ENCODE assay signal across 9 mouse cellular contexts in genomic region chr10:121031802-121032201, GRCm38 (mm10). TPM values are rescaled to one million over a fixed set of nuclear protein-coding genes. Genes with fewer than 3 reads are reported as not detected.
DNase-seq lines count a peak whose midpoint lies in the region; ATAC-seq lines count a peak whose summit lies in the region.
"Had no signal": no experiment of that assay in that cellular context is flagged by ENCODE, and none has a peak within 500 bp of the region (broad histone marks: within the 10 kb centered on the region; RNA-seq: fewer than 3 reads in every experiment).

No protein-coding gene starts in this region.

- no peak overlapping the region for H3K4me3 ChIP-seq in midbrain, embryonic 11.5 days (ENCODE audit: low read depth, low read length)
- no peak overlapping the region for H3K4me3 ChIP-seq in midbrain, embryonic 13.5 days (replicated peaks)

- H3K27ac ChIP-seq in midbrain, embryonic 11.5 days (ENCODE audit: low read depth, low read length), result no peak overlapping the region
- H3K27ac ChIP-seq in midbrain, embryonic 13.5 days, result no peak overlapping the region

- H3K4me2 ChIP-seq in midbrain, embryonic 11.5 days, result no peak overlapping the region
- no peak overlapping the region for H3K4me2 ChIP-seq in midbrain, embryonic 13.5 days (replicated peaks)

- no peaks in the 10 kb centered on the region for H3K9me3 ChIP-seq in midbrain, embryonic 11.5 days (ENCODE audit: control insufficient read depth, low read length)
- H3K9me3 ChIP-seq in midbrain, embryonic 13.5 days, result no peaks in the 10 kb centered on the region

- WGBS in midbrain, embryonic 11.5 days, result 13% methylated on average over 7 of the region's 7 CpGs
- 11% methylated on average over 7 of the region's 7 CpGs for WGBS in midbrain, embryonic 13.5 days

- no peak overlapping the region for H3K9ac ChIP-seq in midbrain, embryonic 11.5 days (ENCODE audit: low read length)
- no peak overlapping the region for H3K9ac ChIP-seq in midbrain, embryonic 13.5 days (replicated peaks)

- ATAC-seq in midbrain, embryonic 11.5 days (ENCODE audit: low FRiP score), result no peak
- no peak for ATAC-seq in midbrain, embryonic 13.5 days

- no peaks in the 10 kb centered on the region for H3K36me3 ChIP-seq in midbrain, embryonic 11.5 days (ENCODE audit: control insufficient read depth, insufficient read depth, low read length)
- no peaks in the 10 kb centered on the region for H3K36me3 ChIP-seq in midbrain, embryonic 13.5 days

- DNase-seq in gastrocnemius, adult 18-20 months (ENCODE audit: low spot score), result peak; percentile 7
- DNase-seq in gastrocnemius, adult 8-10 months (ENCODE audit: low spot score in 2 of 2), result no peak
- DNase-seq in midbrain, embryonic 11.5 days (ENCODE audit: low spot score, missing footprints), result peak; percentile 90
- DNase-seq in adrenal gland, postnatal 36 days, result peak; percentile 40 to 62
- peak; percentile 26 to 47 for DNase-seq in kidney, postnatal 36 days
- peak; percentile 77 for DNase-seq in retina, embryonic 14.5 days (ENCODE audit: low spot score)
- DNase-seq in ovary, adult 18-20 months (ENCODE audit: low spot score), result no peak

- peaks cover 4% of the 10 kb centered on the region for H3K4me1 ChIP-seq in midbrain, embryonic 11.5 days (ENCODE audit: control insufficient read depth, insufficient read depth, low read length)
- peaks cover 11% of the 10 kb centered on the region for H3K4me1 ChIP-seq in midbrain, embryonic 13.5 days (replicated peaks)

- H3K27me3 ChIP-seq in midbrain, embryonic 11.5 days (ENCODE audit: control insufficient read depth, insufficient read depth, low read length), result peaks cover 8% of the 10 kb centered on the region; the same call in 1 of the 2 replicates
- peaks cover 33% of the 10 kb centered on the region for H3K27me3 ChIP-seq in midbrain, embryonic 13.5 days

RNA-seq across cellular contexts. Expression of gene Wif1, which starts 2.0 kb away (rescaled TPM):
- 1 to 10 TPM in 1 of 2 experiments, under 1 TPM in 1; 0.94 to 2.0 TPM for total RNA-seq in gastrocnemius, adult 18-20 months (2021)
- total RNA-seq in gastrocnemius, adult 8-10 months (2022), result 1 to 10 TPM in 2 of 4 experiments, under 1 TPM in 2; 0.15 to 2.4 (median 1.0) TPM
- 3.0 and 4.1 TPM in 2 replicates for polyA plus RNA-seq in midbrain, embryonic 11.5 days (2014; fragmentation: Nextera tagmentation; extraction: Ambion mirVana)
- polyA plus RNA-seq in midbrain, embryonic 13.5 days (2015; fragmentation: Nextera tagmentation; extraction: Ambion mirVana), result 9.2 and 11.4 TPM in 2 replicates
- under 1 TPM in 1 of 2 experiments, not detected in 1; 0.20 TPM for total RNA-seq in adrenal gland, postnatal 36 days (2021)
- total RNA-seq: neutrophil, adult 5-6 weeks had no signal

RNA-seq across cellular contexts. Expression of gene Lemd3, which starts 52.7 kb away (rescaled TPM):
- total RNA-seq in gastrocnemius, adult 18-20 months (2021), result 10 to 100 TPM; 10.7 to 10.9 TPM
- 10 to 100 TPM; 10.0 to 11.7 (median 10.9) TPM for total RNA-seq in gastrocnemius, adult 8-10 months (2022)
- polyA plus RNA-seq in midbrain, embryonic 11.5 days (2014; fragmentation: Nextera tagmentation; extraction: Ambion mirVana), result 4.6 and 4.8 TPM in 2 replicates
- polyA plus RNA-seq in midbrain, embryonic 13.5 days (2015; fragmentation: Nextera tagmentation; extraction: Ambion mirVana), result 3.4 and 3.6 TPM in 2 replicates
- total RNA-seq in adrenal gland, postnatal 36 days (2021), result 10 to 100 TPM; 23.9 to 25.0 TPM

Comparison
In these comparisons a context has a peak if more than half of its experiments do, and no peak if none do; other contexts are left out.
1. DNase-seq: peak in gastrocnemius, adult 18-20 months (single experiment), midbrain, embryonic 11.5 days (single experiment), adrenal gland, postnatal 36 days (2 of 2), kidney, postnatal 36 days (2 of 2) and retina, embryonic 14.5 days (single experiment); none in gastrocnemius, adult 8-10 months (0 of 2) and ovary, adult 18-20 months (single experiment).